Mouse (Mus musculus) MEL (cell line): ENCODE measurements around the gene Depdc7. TPM values are rescaled to one million over a fixed set of nuclear protein-coding genes. Genes with fewer than 3 reads are reported as not detected.

Source experiments
- DNase-seq: peaks from one replicate; pipeline ENCODE4 v3.0.0; 2011; ENCODE audit warnings: low read depth, low spot score
- H3K27ac ChIP-seq: 2 replicates; pipeline ENCODE4 v1.5.1; 2012; ENCODE audit warnings: low read depth, mild to moderate bottlenecking, control low read depth, low read length, moderate library complexity; ENCODE audit not compliant: control insufficient read depth
- H3K27me3 ChIP-seq, 2 experiments: fragments of 150-350 bp in 1 of 2; sonication (generic) in 1 of 2; 2 replicates each; pipeline ENCODE4 v1.6.1; 2012; ENCODE audit warnings: low read length in 2 of 2, mild to moderate bottlenecking in 2 of 2, improper control_type of control experiment in 1 of 2, moderate library complexity in 1 of 2; ENCODE audit not compliant: insufficient read depth in 2 of 2, control insufficient read depth in 1 of 2
- H3K36me3 ChIP-seq, 2 experiments: 2 replicates each; pipeline ENCODE4 v1.6.1; 2012 to 2014; ENCODE audit warnings: low read length in 2 of 2, improper control_type of control experiment in 1 of 2, inconsistent platforms in 1 of 2, mild to moderate bottlenecking in 1 of 2; ENCODE audit not compliant: insufficient read depth in 2 of 2, control insufficient read depth in 1 of 2
- H3K4me1 ChIP-seq, 2 experiments: fragments of 150-350 bp in 1 of 2; sonication (generic) in 1 of 2; 2 replicates each; pipeline ENCODE4 v1.6.1; 2012; ENCODE audit warnings: low read length in 2 of 2, improper control_type of control experiment in 1 of 2, mild to moderate bottlenecking in 1 of 2; ENCODE audit not compliant: insufficient read depth in 2 of 2, control insufficient read depth in 1 of 2
- H3K4me3 ChIP-seq, 2 experiments: fragments of 150-350 bp in 1 of 2; sonication (generic) in 1 of 2; 2 replicates each; pipeline ENCODE4 v1.5.1; 2012; ENCODE audit warnings: low read depth in 2 of 2, low read length in 2 of 2, mild to moderate bottlenecking in 2 of 2, moderate library complexity in 2 of 2, control low read depth in 1 of 2, improper control_type of control experiment in 1 of 2; ENCODE audit not compliant: control insufficient read depth in 1 of 2, insufficient read depth in 1 of 2
- H3K79me2 ChIP-seq: 2 replicates; pipeline ENCODE4 v1.6.1; 2012; ENCODE audit warnings: mild to moderate bottlenecking, low read length, moderate library complexity; ENCODE audit not compliant: control insufficient read depth, poor library complexity, insufficient read depth
- H3K9ac ChIP-seq: 2 replicates; pipeline ENCODE4 v1.6.1; 2012; ENCODE audit warnings: low read depth, mild to moderate bottlenecking, control low read depth, low read length, moderate library complexity; ENCODE audit not compliant: control insufficient read depth, poor library complexity, severe bottlenecking
- H3K9me3 ChIP-seq: fragments of 150-350 bp; sonication (generic); replicated peaks from 2 replicates; pipeline ENCODE4 v1.6.1; 2012; ENCODE audit warnings: mild to moderate bottlenecking, low read length, improper control_type of control experiment, moderate library complexity; ENCODE audit not compliant: insufficient read depth
- CTCF ChIP-seq, 3 experiments: IDR thresholded peaks in 2 of 3; conservative IDR thresholded peaks in 1 of 3; 2 replicates each; pipeline ENCODE4 v1.5.1; 2011 to 2012; ENCODE audit warnings: low read length in 3 of 3, low read depth in 2 of 3, mild to moderate bottlenecking in 2 of 3, improper control_type of control experiment in 1 of 3, inconsistent platforms in 1 of 3, mixed read lengths in 1 of 3, moderate library complexity in 1 of 3; ENCODE audit not compliant: control insufficient read depth in 1 of 3, insufficient read depth in 1 of 3, poor library complexity in 1 of 3, severe bottlenecking in 1 of 3
- E2F4 ChIP-seq: IDR thresholded peaks from 2 replicates; pipeline ENCODE4 v1.6.1; 2011; ENCODE audit warnings: low read depth, low read length, improper control_type of control experiment, borderline replicate concordance
- ELF1 ChIP-seq: IDR thresholded peaks from 2 replicates; pipeline ENCODE4 v1.6.1; 2014; ENCODE audit warnings: low read depth, mild to moderate bottlenecking, inconsistent platforms, low read length, improper control_type of control experiment, moderate library complexity
- EP300 ChIP-seq, 2 experiments: IDR thresholded peaks; 2 replicates each; pipeline ENCODE4 v1.6.1; 2011; ENCODE audit warnings: improper control_type of control experiment in 2 of 2, low read length in 2 of 2, low read depth in 1 of 2, mild to moderate bottlenecking in 1 of 2
- ETS1 ChIP-seq: IDR thresholded peaks from 2 replicates; pipeline ENCODE4 v1.6.1; 2012; ENCODE audit warnings: low read depth, mild to moderate bottlenecking, inconsistent platforms, low read length, improper control_type of control experiment, moderate library complexity
- GABPA ChIP-seq: IDR thresholded peaks from 2 replicates; pipeline ENCODE4 v1.6.1; 2012; ENCODE audit warnings: low read depth, mild to moderate bottlenecking, inconsistent platforms, low read length, improper control_type of control experiment, moderate library complexity
- GATA1 ChIP-seq: IDR thresholded peaks from 2 replicates; pipeline ENCODE4 v1.6.1; 2011; ENCODE audit warnings: low read depth, low read length, improper control_type of control experiment
- HCFC1 ChIP-seq: IDR thresholded peaks from 2 replicates; pipeline ENCODE4 v1.6.1; 2012; ENCODE audit warnings: low read depth, mild to moderate bottlenecking, inconsistent platforms, low read length, improper control_type of control experiment, moderate library complexity
- JUND ChIP-seq: IDR thresholded peaks from 2 replicates; pipeline ENCODE4 v1.6.1; 2011; ENCODE audit warnings: low read depth, mild to moderate bottlenecking, improper control_type of control experiment, low read length
- KAT2A ChIP-seq: conservative IDR thresholded peaks from 2 replicates; pipeline ENCODE4 v1.6.1; 2012; ENCODE audit warnings: low read depth, low read length, improper control_type of control experiment, inconsistent platforms
- MAX ChIP-seq: IDR thresholded peaks from 2 replicates; pipeline ENCODE4 v1.6.1; 2011; ENCODE audit warnings: low read length, improper control_type of control experiment
- MEF2A ChIP-seq: IDR thresholded peaks from 2 replicates; pipeline ENCODE4 v1.6.1; 2014; ENCODE audit warnings: low read depth, mild to moderate bottlenecking, inconsistent platforms, low read length, improper control_type of control experiment; ENCODE audit not compliant: poor library complexity, insufficient replicate concordance, severe bottlenecking; ENCODE audit errors: extremely low read depth
- MXI1 ChIP-seq: IDR thresholded peaks from 2 replicates; pipeline ENCODE4 v1.6.1; 2011; ENCODE audit warnings: mild to moderate bottlenecking, low read depth, low read length, improper control_type of control experiment
- MYB ChIP-seq: IDR thresholded peaks from 2 replicates; pipeline ENCODE4 v1.6.1; 2011; ENCODE audit warnings: mild to moderate bottlenecking, low read depth, low read length, improper control_type of control experiment
- MYC ChIP-seq: IDR thresholded peaks from 2 replicates; pipeline ENCODE4 v1.6.1; 2011; ENCODE audit warnings: low read depth, mild to moderate bottlenecking, low read length, improper control_type of control experiment, moderate library complexity
- NELFE ChIP-seq: IDR thresholded peaks from 2 replicates; pipeline ENCODE4 v1.6.1; 2011; ENCODE audit warnings: low read depth, low read length, improper control_type of control experiment
- NRF1 ChIP-seq: IDR thresholded peaks from 2 replicates; pipeline ENCODE4 v1.6.1; 2014; ENCODE audit warnings: low read depth, mild to moderate bottlenecking, inconsistent platforms, low read length, improper control_type of control experiment, moderate library complexity; ENCODE audit not compliant: poor library complexity, insufficient read depth, severe bottlenecking
- POLR2AphosphoS2 ChIP-seq: IDR thresholded peaks from 2 replicates; pipeline ENCODE4 v1.6.1; 2011; ENCODE audit warnings: low read length, improper control_type of control experiment
- RAD21 ChIP-seq: IDR thresholded peaks from 2 replicates; pipeline ENCODE4 v1.6.1; 2011; ENCODE audit warnings: mild to moderate bottlenecking, low read depth, low read length, improper control_type of control experiment
- SIN3A ChIP-seq: IDR thresholded peaks from 2 replicates; pipeline ENCODE4 v1.6.1; 2012; ENCODE audit warnings: low read length, improper control_type of control experiment, inconsistent platforms
- SMC3 ChIP-seq: IDR thresholded peaks from 2 replicates; pipeline ENCODE4 v1.6.1; 2011; ENCODE audit warnings: low read depth, low read length, improper control_type of control experiment
- TAL1 ChIP-seq: IDR thresholded peaks from 2 replicates; pipeline ENCODE4 v1.6.1; 2012; ENCODE audit warnings: mild to moderate bottlenecking, inconsistent platforms, low read length, moderate library complexity, mixed read lengths
- TBP ChIP-seq: IDR thresholded peaks from 2 replicates; pipeline ENCODE4 v1.8.0; 2011; ENCODE audit warnings: low read depth, low read length, improper control_type of control experiment
- TCF12 ChIP-seq: IDR thresholded peaks from 2 replicates; pipeline ENCODE4 v1.6.1; 2014; ENCODE audit warnings: low read depth, mild to moderate bottlenecking, inconsistent platforms, low read length, improper control_type of control experiment, moderate library complexity
- UBTF ChIP-seq: IDR thresholded peaks from 2 replicates; pipeline ENCODE4 v1.6.1; 2012; ENCODE audit warnings: low read depth, mild to moderate bottlenecking, inconsistent platforms, low read length, improper control_type of control experiment, moderate library complexity, borderline replicate concordance; ENCODE audit not compliant: insufficient read depth
- USF1 ChIP-seq: IDR thresholded peaks from 2 replicates; pipeline ENCODE4 v1.6.1; 2014; ENCODE audit warnings: low read depth, mild to moderate bottlenecking, inconsistent platforms, low read length, improper control_type of control experiment, moderate library complexity
- USF2 ChIP-seq, 2 experiments: IDR thresholded peaks; 2 replicates each; pipeline ENCODE4 v1.6.1; 2011 to 2012; ENCODE audit warnings: improper control_type of control experiment in 2 of 2, low read length in 2 of 2, borderline replicate concordance in 1 of 2, inconsistent platforms in 1 of 2, low read depth in 1 of 2, mild to moderate bottlenecking in 1 of 2; ENCODE audit not compliant: insufficient read depth in 1 of 2
- ZKSCAN1 ChIP-seq: IDR thresholded peaks from 2 replicates; pipeline ENCODE4 v1.6.1; 2012; ENCODE audit warnings: low read depth, mild to moderate bottlenecking, inconsistent platforms, low read length, improper control_type of control experiment, moderate library complexity
- ZMIZ1 ChIP-seq: IDR thresholded peaks from 2 replicates; pipeline ENCODE4 v1.6.1; 2012; ENCODE audit warnings: low read depth, mild to moderate bottlenecking, inconsistent platforms, low read length, improper control_type of control experiment, moderate library complexity
- ZNF384 ChIP-seq: IDR thresholded peaks from 2 replicates; pipeline ENCODE4 v1.6.1; 2012; ENCODE audit warnings: low read depth, mild to moderate bottlenecking, inconsistent platforms, low read length, improper control_type of control experiment
- polyA plus RNA-seq, 2 experiments: library from polyadenylated mRNA; stranded (reverse) in 1 of 2; unstranded in 1 of 2; fragments of >175 nt in 1 of 2; fragments of >200 nt in 1 of 2; gene quantifications; 2 replicates each; pipeline versions ENCODE4 v1.2.1 to v1.2.4; 2012; ENCODE audit warnings: low replicate concordance in 2 of 2, low read depth in 1 of 2; ENCODE audit not compliant: insufficient read length in 2 of 2, insufficient read depth in 1 of 2, missing spikeins in 1 of 2
- total RNA-seq: library from RNA; depleted of rRNA; stranded (reverse); fragments of 300-350 nt; gene quantifications from 2 replicates; pipeline ENCODE4 v1.2.3, GENCODE M21; 2012

The Depdc7 gene
- total and polyA plus RNA-seq, 3 experiments = 7.1 to 8.6 TPM; not detected in 1

- TF ChIP-seq ELF1 (0 out of 2 replicates have a peak, but pooled peaks have one; percentile 19), JUND (no peak), POLR2AphosphoS2 (no peak), MEF2A (no peak)
These were observed 30.8 kb downstream of the Depdc7 start, which contains the start of gene Tcp11l1 (continued) for GRCm38 (mm10) chr2:104711585-104712485.

DNA sequence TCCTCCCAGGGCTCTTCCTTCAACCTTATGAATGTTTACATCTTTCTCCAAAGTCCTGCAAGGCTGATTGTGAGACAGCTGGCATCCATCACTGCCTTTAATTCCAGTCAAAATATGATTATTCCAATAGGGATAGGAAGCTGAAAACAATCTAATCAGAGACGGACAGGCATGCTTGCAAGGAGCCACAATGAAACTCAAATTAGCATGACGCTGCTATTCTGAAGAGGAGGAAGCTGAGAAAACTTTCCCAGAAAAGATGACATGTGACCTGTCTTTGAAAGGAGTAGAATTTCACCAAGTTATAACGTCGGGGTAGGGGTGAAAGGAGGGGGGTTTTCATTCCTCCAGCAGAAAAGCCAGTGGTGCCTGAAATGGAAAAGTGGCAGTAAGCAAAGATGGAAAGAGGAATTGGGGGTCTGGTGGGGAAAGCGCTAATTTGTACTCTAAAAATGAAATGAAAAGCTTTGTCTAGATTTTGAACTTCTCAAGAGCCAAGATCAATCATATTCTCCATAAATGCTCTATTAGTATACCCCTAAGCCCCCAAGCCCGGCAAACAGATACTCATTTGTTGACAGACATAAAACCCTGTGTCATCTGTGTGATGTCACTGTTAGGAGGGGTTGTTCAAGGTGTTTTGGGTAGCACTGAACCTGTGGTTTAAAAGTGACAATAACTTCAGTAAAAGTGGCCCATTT, 31.9 kb downstream of the Depdc7 start:
- H3K27ac ChIP-seq = peak overlapping the region; percentile 82
- no peaks in the 10 kb centered on the region for H3K27me3 ChIP-seq
- H3K9ac ChIP-seq = peak overlapping the region; percentile 98
- TF ChIP-seq ZNF384 (no peak), EP300 (IDR thresholded peaks at IDR 0.05; ENCODE audit: low read depth in 1 of 2, low read length in 2 of 2) (peak; percentile 51 to 63; a peak in 2 of 4 replicates), ETS1 (peak; percentile 73), TBP (0 out of 2 replicates have a peak, but pooled peaks have one; percentile 24), KAT2A (no peak), MEF2A (no peak), MYC (peak; percentile 73; the same call in 1 of the 2 replicates), UBTF (no peak), NRF1 (no peak), RAD21 (no peak), SIN3A (peak; percentile 41; the same call in 1 of the 2 replicates), TAL1 (peak; percentile 73), ZKSCAN1 (no peak), MYB (no peak), ZMIZ1 (no peak), POLR2AphosphoS2 (no peak), HCFC1 (no peak; the same call in 1 of the 2 replicates), MAX (peak; percentile 73; the same call in 1 of the 2 replicates), TCF12 (peak; percentile 50; the same call in 1 of the 2 replicates), USF1 (peak; percentile 88), GABPA (peak; percentile 31; the same call in 1 of the 2 replicates), GATA1 (0 out of 2 replicates have a peak, but pooled peaks have one; percentile 29), E2F4 (no peak), MXI1 (peak; percentile 72), NELFE (0 out of 2 replicates have a peak, but pooled peaks have one; percentile 6), SMC3 (no peak), USF2 (IDR thresholded peaks at IDR 0.05; ENCODE audit: borderline replicate concordance in 1 of 2, insufficient read depth in 1 of 2, low read depth in 1 of 2, low read length in 2 of 2) (peak in 1 of 2 experiments; percentile 57; a peak in 1 of 4 replicates), CTCF (IDR thresholded peaks at IDR 0.05 in 2 of 3, conservative IDR thresholded peaks at IDR 0.05 in 1 of 3; ENCODE audit: control insufficient read depth in 1 of 3, insufficient read depth in 1 of 3, low read depth in 2 of 3, low read length in 3 of 3, poor library complexity in 1 of 3, severe bottlenecking in 1 of 3) (no peak)

More for the DNA sequence above, 31.9 kb downstream of the Depdc7 start:
- peaks cover 14% of the 10 kb centered on the region; the same call in 1 of the 2 replicates for H3K79me2 ChIP-seq
- peak overlapping the region; percentile 96 to 98 for H3K4me3 ChIP-seq
- H3K9me3 ChIP-seq = no peaks in the 10 kb centered on the region
- H3K36me3 ChIP-seq = peaks cover 0 to 13% of the 10 kb centered on the region in 2 experiments; a peak in 2 of 4 replicates
- H3K4me1 ChIP-seq = peaks cover 13 to 14% of the 10 kb centered on the region in 2 experiments; a peak in 3 of 4 replicates
- DNase-seq = peak; percentile 70
